Mouse (Mus musculus) ovary, adult 18-20 months (tissue): ENCODE measurements around the gene Maml2.

Experiments
- DNase-seq: peaks from one replicate; pipeline ENCODE4 v3.0.0; 2022; ENCODE audit warnings: low spot score, mixed read lengths

Maml2 gene

GRCm38 (mm10) chr9:13310236-13310635 is 12.5 kb downstream of the Maml2 start:
- no peak for DNase-seq

- no peak for DNase-seq
Measured at GRCm38 (mm10) chr9:13311094-13311493, 13.3 kb downstream of the Maml2 start.

- DNase-seq: no peak
Measured at GRCm38 (mm10) chr9:13313923-13314322, 16.2 kb downstream of the Maml2 start.

- DNase-seq: no peak
Measured at GRCm38 (mm10) chr9:13314577-13315004, 16.8 kb downstream of the Maml2 start.

- DNase-seq: no peak
Measured at GRCm38 (mm10) chr9:13315393-13315792, 17.6 kb downstream of the Maml2 start.

GRCm38 (mm10) chr9:13319566-13319965 is 21.8 kb downstream of the Maml2 start:
- DNase-seq: no peak

- no peak for DNase-seq
Measured at GRCm38 (mm10) chr9:13320800-13321364, 23.1 kb downstream of the Maml2 start.

- DNase-seq: no peak
Measured at GRCm38 (mm10) chr9:13323074-13323473, 25.3 kb downstream of the Maml2 start.

- no peak for DNase-seq
Measured at GRCm38 (mm10) chr9:13323612-13324011, 25.9 kb downstream of the Maml2 start.

GRCm38 (mm10) chr9:13414230-13414766 is 116.5 kb downstream of the Maml2 start:
- no peak for DNase-seq

- DNase-seq: peak; percentile 40
Measured at GRCm38 (mm10) chr9:13425031-13425940, 127.5 kb downstream of the Maml2 start.

- DNase-seq: no peak
Measured at GRCm38 (mm10) chr9:13429477-13430125, 131.8 kb downstream of the Maml2 start.

GRCm38 (mm10) chr9:13430302-13430701 is 132.5 kb downstream of the Maml2 start:
- no peak for DNase-seq

- DNase-seq: no peak
Measured at GRCm38 (mm10) chr9:13430744-13431143, 133.0 kb downstream of the Maml2 start.

- DNase-seq: no peak
Measured at GRCm38 (mm10) chr9:13431646-13432045, 133.9 kb downstream of the Maml2 start.

GRCm38 (mm10) chr9:13433501-13434090 is 135.8 kb downstream of the Maml2 start:
- no peak for DNase-seq

GRCm38 (mm10) chr9:13440911-13441310 is 143.2 kb downstream of the Maml2 start:
- no peak for DNase-seq

GRCm38 (mm10) chr9:13442012-13442735 is 144.4 kb downstream of the Maml2 start:
- no peak for DNase-seq

GRCm38 (mm10) chr9:13443484-13444211 is 145.9 kb downstream of the Maml2 start:
- DNase-seq: no peak

- DNase-seq: no peak
Measured at GRCm38 (mm10) chr9:13446236-13446635, 148.5 kb downstream of the Maml2 start.
